ENCODE assay signal across 8 mouse cellular contexts in genomic region chr17:28350466-28351352, GRCm38 (mm10). TPM values are rescaled to one million over a fixed set of nuclear protein-coding genes. Genes with fewer than 3 reads are reported as not detected.
DNase-seq lines count a peak whose midpoint lies in the region; ATAC-seq lines count a peak whose summit lies in the region.

Gene Tead3 (minus strand): TSS chr17:28350817.

- peak within 1 kb of the TSS; percentile 96 for H3K27ac ChIP-seq in embryonic facial prominence, embryonic 11.5 days (replicated peaks; ENCODE audit: low read depth, low read length)
- peak within 1 kb of the TSS; percentile 83 for H3K27ac ChIP-seq in heart, embryonic 12.5 days (ENCODE audit: poor library complexity, severe bottlenecking)
- peak within 1 kb of the TSS; percentile 99 for H3K27ac ChIP-seq in kidney, embryonic 15.5 days

- H3K4me3 ChIP-seq in embryonic facial prominence, embryonic 11.5 days (ENCODE audit: low read depth, low read length): peak within 1 kb of the TSS; percentile 90
- peak within 1 kb of the TSS; percentile 78 for H3K4me3 ChIP-seq in heart, embryonic 12.5 days
- H3K4me3 ChIP-seq in kidney, embryonic 15.5 days (replicated peaks): peak within 1 kb of the TSS; percentile 85

- intact Hi-C loops in left cerebral cortex, postnatal 4 days (cut with DNase I): no loop called here
- intact Hi-C loops in left cerebral cortex, postnatal 36 days (cut with DNase I): no loop called here

- DNase-seq in left cerebral cortex, postnatal 4 days: peak; percentile 79
- no peak for DNase-seq in left cerebral cortex, postnatal 36 days (ENCODE audit: low spot score in 2 of 2)
- DNase-seq in embryonic facial prominence, embryonic 11.5 days (ENCODE audit: low spot score): peak; percentile 89
- peak; percentile 72 for DNase-seq in lung, postnatal 25 days (ENCODE audit: low spot score)
- DNase-seq in retina, postnatal 7 days (ENCODE audit: low read depth, low spot score): peak; percentile 60
- peak; percentile 94 for DNase-seq in yolk sac, embryonic 10.5 days (ENCODE audit: low spot score)

- H3K4me1 ChIP-seq in embryonic facial prominence, embryonic 11.5 days (ENCODE audit: control insufficient read depth, insufficient read depth, low read length): peaks cover 14% of the 10 kb centered on the region
- peaks cover 48% of the 10 kb centered on the region for H3K4me1 ChIP-seq in heart, embryonic 12.5 days (replicated peaks)
- H3K4me1 ChIP-seq in kidney, embryonic 15.5 days: peaks cover 57% of the 10 kb centered on the region

- H3K9ac ChIP-seq in embryonic facial prominence, embryonic 11.5 days (replicated peaks; ENCODE audit: low read length): peak within 1 kb of the TSS; percentile 95
- H3K9ac ChIP-seq in heart, embryonic 12.5 days: peak within 1 kb of the TSS; percentile 88
- peak within 1 kb of the TSS; percentile 92 for H3K9ac ChIP-seq in kidney, embryonic 15.5 days

- no peaks in the 10 kb centered on the region for H3K36me3 ChIP-seq in embryonic facial prominence, embryonic 11.5 days (replicated peaks; ENCODE audit: control insufficient read depth, insufficient read depth, low read depth, low read length)
- H3K36me3 ChIP-seq in heart, embryonic 12.5 days: no peaks in the 10 kb centered on the region
- H3K36me3 ChIP-seq in kidney, embryonic 15.5 days: no peaks in the 10 kb centered on the region

- no peaks in the 10 kb centered on the region for H3K9me3 ChIP-seq in embryonic facial prominence, embryonic 11.5 days (replicated peaks; ENCODE audit: control insufficient read depth, low read length)
- H3K9me3 ChIP-seq in heart, embryonic 12.5 days (replicated peaks): no peaks in the 10 kb centered on the region
- H3K9me3 ChIP-seq in kidney, embryonic 15.5 days (replicated peaks): no peaks in the 10 kb centered on the region

- H3K4me2 ChIP-seq in embryonic facial prominence, embryonic 11.5 days (ENCODE audit: low read depth, low read length): peak within 1 kb of the TSS; percentile 82
- H3K4me2 ChIP-seq in heart, embryonic 12.5 days: peak within 1 kb of the TSS; percentile 77
- H3K4me2 ChIP-seq in kidney, embryonic 15.5 days: peak within 1 kb of the TSS; percentile 93

- ATAC-seq in embryonic facial prominence, embryonic 11.5 days (replicated peaks; ENCODE audit: insufficient number of reproducible peaks, low FRiP score, low TSS enrichment, low read depth): peak; percentile 83
- peak; percentile 85 for ATAC-seq in heart, embryonic 12.5 days (ENCODE audit: insufficient number of reproducible peaks, low FRiP score)
- ATAC-seq in kidney, embryonic 15.5 days (replicated peaks; ENCODE audit: low FRiP score): peak; percentile 84

- H3K27me3 ChIP-seq in embryonic facial prominence, embryonic 11.5 days (ENCODE audit: control insufficient read depth, insufficient read depth, low read length): no peaks in the 10 kb centered on the region; the same call in 1 of the 2 replicates
- peaks cover 26% of the 10 kb centered on the region; the same call in 1 of the 2 replicates for H3K27me3 ChIP-seq in heart, embryonic 12.5 days (replicated peaks)
- 0 out of 2 replicates have a peak, but pooled peaks cover 7% of the 10 kb centered on the region for H3K27me3 ChIP-seq in kidney, embryonic 15.5 days

- WGBS in embryonic facial prominence, embryonic 11.5 days: 1% methylated on average over 45 of the region's 73 CpGs
- WGBS in heart, embryonic 12.5 days: under 1% methylated on average over 64 of the region's 73 CpGs
- WGBS in kidney, embryonic 15.5 days: under 1% methylated on average over 63 of the region's 73 CpGs

RNA-seq across cellular contexts. Expression of gene Tead3, which starts in this region (rescaled TPM):
- 1 to 10 TPM; 5.8 to 6.3 TPM for total RNA-seq in left cerebral cortex, postnatal 4 days (2021)
- total RNA-seq in left cerebral cortex, postnatal 36 days (2021): 1 to 10 TPM; 2.4 to 2.8 TPM
- polyA plus RNA-seq in embryonic facial prominence, embryonic 11.5 days (2014; fragmentation: Nextera tagmentation; extraction: Ambion mirVana): 8.6 and 9.0 TPM in 2 replicates
- polyA plus RNA-seq in heart, embryonic 12.5 days (2016; fragmentation: Nextera tagmentation; extraction: Ambion mirVana): 7.9 and 8.1 TPM in 2 replicates
- 9.8 and 11.0 TPM in 2 replicates for polyA plus RNA-seq in kidney, embryonic 15.5 days (2015; fragmentation: Nextera tagmentation; extraction: Ambion mirVana)

Comparison
In these comparisons a context has a peak if more than half of its experiments do, and no peak if none do; other contexts are left out.
1. DNase-seq: peak in left cerebral cortex, postnatal 4 days (single experiment), embryonic facial prominence, embryonic 11.5 days (single experiment), lung, postnatal 25 days (single experiment), retina, postnatal 7 days (single experiment) and yolk sac, embryonic 10.5 days (single experiment); none in left cerebral cortex, postnatal 36 days (0 of 2).
2. Peak in every context shown above with its lines, with median percentiles within 50 percentile points of each other: ATAC-seq, H3K27ac ChIP-seq, H3K4me2 ChIP-seq, H3K4me3 ChIP-seq and H3K9ac ChIP-seq.